Mouse (Mus musculus) testis, adult 2 months (tissue): Measurements from ENCODE around the gene Ttc9b.

Experiments used
- CTCF ChIP-seq: fragments of 200-500 bp; IDR thresholded peaks from 2 replicates; pipeline ENCODE4 v1.5.1; 2012; ENCODE audit warnings: low read depth, mild to moderate bottlenecking, inconsistent platforms, low read length, moderate library complexity; ENCODE audit not compliant: control insufficient read depth, insufficient read depth, insufficient replicate concordance
- POLR2A ChIP-seq: fragments of 200-500 bp; IDR thresholded peaks from 2 replicates; pipeline ENCODE4 v1.6.1; 2012; ENCODE audit warnings: low read depth, mild to moderate bottlenecking, inconsistent platforms, low read length, moderate library complexity; ENCODE audit not compliant: control insufficient read depth

DNA sequence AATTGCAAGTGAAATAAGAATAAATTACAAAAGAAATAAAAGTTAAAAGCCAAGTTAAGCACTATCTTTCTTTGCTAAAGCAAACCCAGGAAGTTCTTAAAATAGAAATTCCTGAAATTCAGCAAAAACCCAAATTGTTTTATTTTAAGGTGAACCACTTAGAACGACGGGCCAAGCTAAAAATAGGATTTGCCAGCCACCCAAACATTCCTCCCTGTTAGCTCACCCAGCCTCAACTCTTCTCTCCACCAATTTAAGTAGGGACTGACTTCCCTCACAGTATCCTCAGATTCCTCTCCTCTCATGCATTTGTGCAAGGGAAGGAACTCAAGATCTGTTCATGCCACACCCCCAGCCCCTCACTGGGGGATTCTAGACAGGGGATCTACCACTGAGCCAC lies 29.5 kb downstream of the Ttc9b start:
- TF ChIP-seq POLR2A (no peak), CTCF (no peak)
